Mouse (Mus musculus) bone marrow, adult 2 months (tissue): ENCODE data around the gene Rplp0.

Experiments used
- CTCF ChIP-seq: fragments of 200-500 bp; IDR thresholded peaks from 2 replicates; pipeline ENCODE4 v1.5.1; 2011; ENCODE audit warnings: low read length, control low read depth; ENCODE audit not compliant: control insufficient read depth, insufficient read depth
- POLR2A ChIP-seq: fragments of 200-500 bp; IDR thresholded peaks from 2 replicates; pipeline ENCODE4 v1.6.1; 2011; ENCODE audit warnings: low read depth, mild to moderate bottlenecking, control low read depth, low read length, borderline replicate concordance; ENCODE audit not compliant: control insufficient read depth

- TF ChIP-seq CTCF = no peak
- TF ChIP-seq POLR2A = no peak
Measured at GRCm38 (mm10) chr5:115558182-115558794, 979 bp upstream of the Rplp0 start.
